Mouse (Mus musculus): ENCODE results near the gene Npy1r. TPM values are rescaled to one million over a fixed set of nuclear protein-coding genes. Genes with fewer than 3 reads are reported as not detected.

Npy1r gene
- 2.0 and 2.1 TPM in 2 replicates for polyA plus RNA-seq (2014; fragmentation: Nextera tagmentation; extraction: Ambion mirVana)

DNA sequence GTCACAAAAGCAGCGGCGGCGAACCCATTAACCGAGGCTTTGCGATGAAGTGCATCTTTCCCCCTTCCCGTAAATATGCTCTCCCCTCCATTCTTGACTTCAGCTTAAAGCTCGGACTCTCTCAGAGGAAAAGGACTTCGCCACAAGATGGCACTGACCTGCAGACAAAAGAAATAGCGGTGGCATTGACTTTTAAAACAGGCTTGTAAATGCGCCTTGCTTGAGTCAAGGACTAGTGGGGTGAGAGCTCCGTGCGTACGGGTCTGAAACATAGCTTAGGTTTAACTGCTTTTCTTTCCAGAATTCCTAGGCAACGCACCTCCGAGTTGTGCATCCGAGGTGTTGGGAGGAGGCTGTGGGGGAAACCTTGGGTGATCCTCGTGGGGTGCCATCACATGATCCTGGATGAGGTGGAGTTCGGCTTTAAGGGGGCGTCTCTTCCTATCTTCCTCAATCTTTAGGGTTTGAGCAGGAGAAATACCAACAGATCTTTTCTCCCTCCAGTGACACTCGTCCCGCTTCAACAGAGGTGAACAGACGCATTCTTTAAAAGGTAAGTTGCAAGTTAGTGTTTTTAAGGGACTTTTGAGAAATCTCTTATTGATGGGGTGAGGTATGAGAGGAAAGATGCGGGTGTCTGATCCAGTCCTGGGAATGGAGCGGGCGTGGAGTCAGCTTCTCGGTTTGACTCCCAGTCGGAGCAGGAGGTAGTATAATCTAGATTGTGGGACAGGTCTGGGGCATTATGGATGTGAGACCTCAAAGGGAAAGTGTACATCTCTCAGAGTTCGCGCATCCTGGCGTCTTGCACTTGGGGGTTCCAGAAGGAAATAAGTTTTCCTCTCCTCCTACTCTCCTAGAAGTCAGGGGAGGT is at the start of gene Npy1r:
Gene Npy1r (plus strand): TSS at position 223 of the 874 bp plus-strand sequence.
- ATAC-seq (replicated peaks; ENCODE audit: low FRiP score, low TSS enrichment, low read depth): 0 out of 2 replicates have a peak, but pooled peaks have one; percentile 43

GRCm38 (mm10) chr8:66681261-66681660 is 15.7 kb upstream of the Npy1r start:
- Histone ChIP-seq H3K4me2 (ENCODE audit: low read length) (no peak overlapping the region), H3K9me3 (ENCODE audit: control insufficient read depth, low read length) (no peaks in the 10 kb centered on the region), H3K4me1 (replicated peaks; ENCODE audit: control insufficient read depth, insufficient read depth, low read length) (no peaks in the 10 kb centered on the region), H3K9ac (ENCODE audit: low read length) (no peak overlapping the region), H3K36me3 (ENCODE audit: control insufficient read depth, insufficient read depth, low read length) (no peaks in the 10 kb centered on the region), H3K27me3 (replicated peaks; ENCODE audit: control insufficient read depth, insufficient read depth, low read length) (no peaks in the 10 kb centered on the region), H3K4me3 (ENCODE audit: low read depth, low read length) (no peak overlapping the region), H3K27ac (ENCODE audit: low read depth) (no peak overlapping the region)
- DNase-seq (ENCODE audit: low spot score): no peak
- no peak for ATAC-seq (replicated peaks; ENCODE audit: low FRiP score, low TSS enrichment, low read depth)
- 78% methylated on average over 2 of the region's 2 CpGs for WGBS

More for the DNA sequence above, at the start of gene Npy1r:
- WGBS: 1% methylated on average over 30 of the region's 30 CpGs
- Histone ChIP-seq H3K9ac (ENCODE audit: low read length) (no peak within 1 kb of the TSS; the same call in 1 of the 2 replicates), H3K4me2 (ENCODE audit: low read length) (peak within 1 kb of the TSS; percentile 66), H3K36me3 (ENCODE audit: control insufficient read depth, insufficient read depth, low read length) (no peaks in the 10 kb centered on the region), H3K27ac (ENCODE audit: low read depth) (no peak within 1 kb of the TSS), H3K4me3 (ENCODE audit: low read depth, low read length) (peak within 1 kb of the TSS; percentile 39), H3K27me3 (replicated peaks; ENCODE audit: control insufficient read depth, insufficient read depth, low read length) (peaks cover 30% of the 10 kb centered on the region), H3K9me3 (ENCODE audit: control insufficient read depth, low read length) (no peaks in the 10 kb centered on the region), H3K4me1 (replicated peaks; ENCODE audit: control insufficient read depth, insufficient read depth, low read length) (no peaks in the 10 kb centered on the region; the same call in 1 of the 2 replicates)
- DNase-seq (ENCODE audit: low spot score): peak; percentile 74

- peak within 1 kb of the TSS; percentile 66 for H3K4me2 ChIP-seq (ENCODE audit: low read length)
- peaks cover 16% of the 10 kb centered on the region for H3K27me3 ChIP-seq (replicated peaks; ENCODE audit: control insufficient read depth, insufficient read depth, low read length)
- no peaks in the 10 kb centered on the region for H3K4me1 ChIP-seq (replicated peaks; ENCODE audit: control insufficient read depth, insufficient read depth, low read length)
- no peaks in the 10 kb centered on the region for H3K36me3 ChIP-seq (ENCODE audit: control insufficient read depth, insufficient read depth, low read length)
- ATAC-seq (replicated peaks; ENCODE audit: low FRiP score, low TSS enrichment, low read depth) (0 out of 2 replicates have a peak, but pooled peaks have one; percentile 40), DNase-seq (ENCODE audit: low spot score) (peak; percentile 66)
- WGBS: 4% methylated on average over 43 of the region's 43 CpGs
- H3K4me3 ChIP-seq (ENCODE audit: low read depth, low read length): peak within 1 kb of the TSS; percentile 32
- 0 out of 2 replicates have a peak within 1 kb of the TSS, but pooled peaks have one; percentile 10 for H3K9ac ChIP-seq (ENCODE audit: low read length)
- H3K27ac ChIP-seq (ENCODE audit: low read depth): no peak within 1 kb of the TSS
- H3K9me3 ChIP-seq (ENCODE audit: control insufficient read depth, low read length): no peaks in the 10 kb centered on the region
These were observed 9.3 kb upstream of the Npy1r start, which contains the start of gene Npy5r for GRCm38 (mm10) chr8:66687511-66688329. Gene Npy5r, minus strand, starts transcription at chr8:66688128.

DNA sequence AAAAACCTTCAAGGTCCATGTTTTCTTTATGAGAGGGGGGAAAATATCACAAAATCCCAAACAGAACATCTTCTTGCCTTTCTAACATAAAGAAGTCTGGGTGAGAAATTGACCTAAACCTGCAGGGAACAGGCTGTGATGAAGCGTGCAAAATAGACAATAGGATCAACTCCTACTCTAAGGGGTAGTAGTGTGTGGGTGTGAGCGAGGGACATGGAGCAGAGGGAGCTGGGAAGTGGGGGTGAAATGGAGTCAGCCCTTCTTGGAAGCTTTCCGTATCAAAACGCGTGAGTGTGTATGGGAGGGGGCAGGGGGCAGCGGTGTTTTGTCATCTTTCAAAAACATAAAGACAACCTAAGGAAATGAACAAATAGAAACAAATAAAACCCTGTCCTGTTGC is 8.6 kb upstream of the Npy1r start:
- H3K4me1 ChIP-seq (replicated peaks; ENCODE audit: control insufficient read depth, insufficient read depth, low read length): no peaks in the 10 kb centered on the region

GRCm38 (mm10) chr8:66688799-66689198 is 8.2 kb upstream of the Npy1r start:
- ATAC-seq (replicated peaks; ENCODE audit: low FRiP score, low TSS enrichment, low read depth) (no peak), DNase-seq (ENCODE audit: low spot score) (no peak)
- Histone ChIP-seq H3K9ac (ENCODE audit: low read length) (no peak overlapping the region), H3K4me1 (replicated peaks; ENCODE audit: control insufficient read depth, insufficient read depth, low read length) (no peaks in the 10 kb centered on the region), H3K27ac (ENCODE audit: low read depth) (no peak overlapping the region), H3K4me3 (ENCODE audit: low read depth, low read length) (no peak overlapping the region), H3K4me2 (ENCODE audit: low read length) (no peak overlapping the region), H3K27me3 (replicated peaks; ENCODE audit: control insufficient read depth, insufficient read depth, low read length) (peaks cover 16% of the 10 kb centered on the region), H3K9me3 (ENCODE audit: control insufficient read depth, low read length) (no peaks in the 10 kb centered on the region), H3K36me3 (ENCODE audit: control insufficient read depth, insufficient read depth, low read length) (no peaks in the 10 kb centered on the region)
- whole genome bisulfite sequencing: 55% methylated on average over 4 of the region's 4 CpGs

More for the DNA sequence above, 8.6 kb upstream of the Npy1r start:
- Histone ChIP-seq H3K4me2 (ENCODE audit: low read length) (peak overlapping the region; percentile 66; the same call in 1 of the 2 replicates), H3K27me3 (replicated peaks; ENCODE audit: control insufficient read depth, insufficient read depth, low read length) (peaks cover 16% of the 10 kb centered on the region), H3K36me3 (ENCODE audit: control insufficient read depth, insufficient read depth, low read length) (no peaks in the 10 kb centered on the region), H3K27ac (ENCODE audit: low read depth) (no peak overlapping the region), H3K9me3 (ENCODE audit: control insufficient read depth, low read length) (no peaks in the 10 kb centered on the region), H3K9ac (ENCODE audit: low read length) (no peak overlapping the region), H3K4me3 (ENCODE audit: low read depth, low read length) (no peak overlapping the region)
- DNase-seq (ENCODE audit: low spot score) (no peak), ATAC-seq (replicated peaks; ENCODE audit: low FRiP score, low TSS enrichment, low read depth) (no peak)
- 46% methylated on average over 6 of the region's 6 CpGs for WGBS

DNA sequence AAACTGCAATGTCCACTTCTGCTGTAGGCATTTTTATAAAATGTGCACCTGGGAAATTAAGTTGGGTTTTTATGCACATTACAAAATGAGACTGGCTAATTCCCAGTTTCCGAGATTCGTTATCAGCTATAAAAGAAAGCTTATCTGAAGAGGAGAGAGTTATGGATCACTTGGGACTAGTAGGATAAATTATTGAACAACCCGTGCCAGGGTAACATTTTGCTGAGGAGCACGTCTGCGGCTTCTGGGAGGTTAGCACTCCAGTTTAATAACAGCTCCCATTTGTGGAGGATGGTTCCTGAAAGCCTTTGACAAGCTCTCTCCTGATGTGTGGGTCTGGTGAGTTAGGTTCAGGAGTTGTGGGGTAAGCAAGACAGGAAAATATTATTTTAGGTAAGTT is 6.6 kb upstream of the Npy1r start:
- no peak overlapping the region for H3K4me2 ChIP-seq (ENCODE audit: low read length)
- no peak overlapping the region for H3K27ac ChIP-seq (ENCODE audit: low read depth)
- H3K27me3 ChIP-seq (replicated peaks; ENCODE audit: control insufficient read depth, insufficient read depth, low read length): peaks cover 16% of the 10 kb centered on the region
- ATAC-seq (replicated peaks; ENCODE audit: low FRiP score, low TSS enrichment, low read depth): no peak
- H3K4me3 ChIP-seq (ENCODE audit: low read depth, low read length): no peak overlapping the region
- no peaks in the 10 kb centered on the region for H3K4me1 ChIP-seq (replicated peaks; ENCODE audit: control insufficient read depth, insufficient read depth, low read length)
- H3K36me3 ChIP-seq (ENCODE audit: control insufficient read depth, insufficient read depth, low read length): no peaks in the 10 kb centered on the region
- H3K9ac ChIP-seq (ENCODE audit: low read length): no peak overlapping the region
- no peaks in the 10 kb centered on the region for H3K9me3 ChIP-seq (ENCODE audit: control insufficient read depth, low read length)
- no peak for DNase-seq (ENCODE audit: low spot score)
- 63% methylated on average over 5 of the region's 5 CpGs for WGBS

DNA sequence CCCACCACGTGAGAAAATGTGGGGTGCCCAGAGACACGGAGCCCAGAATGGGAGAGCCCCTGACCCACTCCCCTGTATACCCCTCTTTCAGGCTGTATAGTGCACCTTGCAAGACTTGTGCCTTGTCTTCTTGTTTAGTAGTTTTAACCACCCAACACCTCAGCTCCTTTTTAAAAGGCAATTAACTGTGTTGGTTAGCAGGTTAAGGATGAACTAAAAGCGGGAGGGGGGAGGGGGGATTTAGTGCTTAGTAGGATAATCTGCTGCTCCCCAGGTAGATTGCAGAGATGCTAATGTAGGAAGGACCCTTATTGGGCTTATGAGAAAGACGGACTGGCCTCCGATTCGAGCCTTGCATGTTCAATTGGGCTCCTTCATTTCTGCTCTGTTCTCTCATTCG is 1.0 kb downstream of the Npy1r start:
- WGBS: 5% methylated on average over 7 of the region's 7 CpGs
- Histone ChIP-seq H3K4me3 (ENCODE audit: low read depth, low read length) (peak overlapping the region; percentile 39), H3K4me1 (replicated peaks; ENCODE audit: control insufficient read depth, insufficient read depth, low read length) (no peaks in the 10 kb centered on the region; the same call in 1 of the 2 replicates), H3K27ac (ENCODE audit: low read depth) (no peak overlapping the region), H3K4me2 (ENCODE audit: low read length) (peak overlapping the region; percentile 66), H3K27me3 (replicated peaks; ENCODE audit: control insufficient read depth, insufficient read depth, low read length) (peaks cover 30% of the 10 kb centered on the region), H3K9me3 (ENCODE audit: control insufficient read depth, low read length) (no peaks in the 10 kb centered on the region), H3K9ac (ENCODE audit: low read length) (no peak overlapping the region), H3K36me3 (ENCODE audit: control insufficient read depth, insufficient read depth, low read length) (no peaks in the 10 kb centered on the region)
- DNase-seq (ENCODE audit: low spot score) (no peak), ATAC-seq (replicated peaks; ENCODE audit: low FRiP score, low TSS enrichment, low read depth) (no peak)

- no peak overlapping the region for H3K9ac ChIP-seq (ENCODE audit: low read length)
- H3K4me2 ChIP-seq (ENCODE audit: low read length): no peak overlapping the region
- no peak overlapping the region for H3K4me3 ChIP-seq (ENCODE audit: low read depth, low read length)
- no peak for ATAC-seq (replicated peaks; ENCODE audit: low FRiP score, low TSS enrichment, low read depth)
- peaks cover 30% of the 10 kb centered on the region for H3K27me3 ChIP-seq (replicated peaks; ENCODE audit: control insufficient read depth, insufficient read depth, low read length)
- no peaks in the 10 kb centered on the region for H3K9me3 ChIP-seq (ENCODE audit: control insufficient read depth, low read length)
- DNase-seq (ENCODE audit: low spot score): no peak
- no peaks in the 10 kb centered on the region for H3K36me3 ChIP-seq (ENCODE audit: control insufficient read depth, insufficient read depth, low read length)
- no peaks in the 10 kb centered on the region; the same call in 1 of the 2 replicates for H3K4me1 ChIP-seq (replicated peaks; ENCODE audit: control insufficient read depth, insufficient read depth, low read length)
- WGBS: 22% methylated on average over 7 of the region's 7 CpGs
- H3K27ac ChIP-seq (ENCODE audit: low read depth): no peak overlapping the region
These were observed 1.8 kb downstream of the Npy1r start for GRCm38 (mm10) chr8:66698782-66699181.

Measured in intestine, embryonic 14.5 days (tissue).